Mouse (Mus musculus) liver, embryonic 14.5 days (tissue): Measurements from ENCODE around the gene Prex1.

ENCODE experiments used
- CTCF ChIP-seq: IDR thresholded peaks from 2 replicates; pipeline ENCODE4 v1.5.1; 2016; ENCODE audit warnings: antibody characterized with exemption, low read depth, control low read depth
- EP300 ChIP-seq: IDR thresholded peaks from 2 replicates; pipeline ENCODE4 v1.6.1; 2016; ENCODE audit warnings: antibody characterized with exemption, low read depth

DNA sequence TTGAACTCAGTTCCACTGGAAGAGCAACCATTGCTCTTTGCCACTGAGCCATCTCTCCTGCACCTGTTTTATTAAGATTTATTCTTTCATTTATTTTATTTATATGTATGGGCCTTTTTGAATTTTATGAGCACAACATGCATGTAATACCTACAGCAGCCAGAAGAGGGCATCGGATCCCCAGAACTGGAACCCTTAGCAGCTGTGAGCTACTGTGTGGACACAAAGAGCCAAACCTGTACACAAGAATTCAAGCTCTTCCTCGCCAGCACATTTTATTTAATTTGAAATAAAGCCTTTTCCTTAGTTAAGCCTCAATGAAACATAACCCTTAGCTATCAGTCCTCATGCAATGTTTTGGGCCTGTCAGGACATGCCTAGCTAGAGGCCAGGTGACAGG is 158.1 kb downstream of the Prex1 start:
- TF ChIP-seq CTCF (peak; percentile 70), EP300 (no peak)
